Mouse (Mus musculus): ENCODE results near the gene Il21r. TPM values are rescaled to one million over a fixed set of nuclear protein-coding genes. Genes with fewer than 3 reads are reported as not detected.

Il21r gene
- polyA plus RNA-seq, 1 experiment from 2014 or later = 0.18 TPM

DNA sequence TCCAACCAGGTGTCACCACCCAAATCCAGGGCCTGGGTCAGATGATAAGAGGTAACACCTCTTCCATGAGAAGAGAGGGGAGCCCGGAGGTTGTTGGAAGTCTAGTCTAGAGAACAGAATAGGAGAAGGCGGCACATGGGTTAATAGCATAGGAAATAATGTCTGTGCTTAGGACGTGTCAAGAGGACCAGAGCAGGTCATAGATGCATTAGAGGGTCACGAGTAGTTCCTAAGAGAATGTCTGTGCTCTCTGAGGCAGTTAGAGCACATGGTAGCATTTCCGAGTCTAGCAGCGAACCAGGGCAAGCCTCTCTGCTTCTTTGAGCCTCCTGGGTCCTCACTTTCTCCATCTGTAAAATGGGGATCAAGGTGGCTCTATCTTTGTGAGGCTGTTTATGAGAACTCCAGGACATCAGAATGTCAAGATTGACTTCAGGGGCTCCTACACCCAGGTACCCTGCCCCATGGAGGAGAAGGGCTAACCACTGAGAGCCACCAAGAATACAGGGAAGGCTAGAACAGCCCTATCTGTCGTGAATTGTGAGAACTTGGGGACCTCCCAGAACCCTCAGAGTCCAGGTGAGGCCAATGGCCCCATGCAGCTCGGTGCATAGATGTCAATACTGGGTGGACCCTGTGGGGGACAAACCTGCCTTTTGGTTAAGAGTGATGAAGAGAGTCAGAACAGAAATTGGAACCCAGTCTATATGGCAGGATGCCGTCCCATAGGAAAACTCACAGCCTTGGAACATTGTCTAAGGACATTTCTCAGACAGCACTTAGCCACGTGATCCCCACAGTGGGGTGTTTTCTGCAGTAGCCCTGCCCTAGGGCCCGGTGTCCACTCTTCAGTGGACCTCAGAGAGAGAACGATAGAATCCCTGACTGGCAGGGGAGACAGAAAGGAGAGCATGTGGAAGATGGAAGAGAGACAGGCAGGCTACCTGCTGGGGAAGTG lies 1.4 kb downstream of the Il21r start:
- peaks cover 4% of the 10 kb centered on the region for H3K4me1 ChIP-seq (replicated peaks; ENCODE audit: insufficient read depth, low read length)
- no peaks in the 10 kb centered on the region for H3K9me3 ChIP-seq (replicated peaks; ENCODE audit: low read length)
- H3K9ac ChIP-seq (ENCODE audit: low read depth, low read length) = no peak overlapping the region
- no peak overlapping the region for H3K27ac ChIP-seq
- no peak overlapping the region for H3K4me3 ChIP-seq (replicated peaks; ENCODE audit: low read depth, low read length)
- H3K27me3 ChIP-seq (ENCODE audit: insufficient read depth, low read length) = no peaks in the 10 kb centered on the region
- WGBS = 81% methylated on average over 12 of the region's 12 CpGs
- H3K36me3 ChIP-seq (ENCODE audit: insufficient read depth, low read length) = no peaks in the 10 kb centered on the region
- ATAC-seq (replicated peaks; ENCODE audit: low FRiP score, low read depth) = no peak
- no peak overlapping the region for H3K4me2 ChIP-seq (ENCODE audit: low read length)
- no peak for TF ChIP-seq CTCF (IDR thresholded peaks at IDR 0.05; ENCODE audit: low read depth)
- no peak for DNase-seq (ENCODE audit: low spot score)

DNA sequence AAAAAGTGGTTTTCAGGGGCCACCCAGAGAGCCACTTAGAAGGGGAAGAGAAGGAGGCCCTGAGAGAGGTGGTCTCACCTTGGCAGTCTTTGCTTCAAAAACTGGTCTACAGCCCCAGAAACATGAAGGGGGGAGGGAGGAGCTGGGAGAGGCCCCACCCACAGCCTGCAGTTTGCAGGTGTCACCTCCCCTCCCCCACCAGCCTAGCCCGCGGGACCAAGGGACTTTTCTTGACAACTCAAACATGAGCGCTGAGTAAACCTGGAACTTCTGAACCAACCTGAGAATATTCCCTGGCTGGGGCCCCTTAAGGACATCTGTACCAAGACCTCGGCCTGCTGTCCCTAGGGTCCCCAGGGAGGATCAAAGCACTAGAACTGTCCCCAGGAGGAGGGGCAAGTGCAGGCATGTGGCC lies 2.5 kb downstream of the Il21r start:
- Histone ChIP-seq H3K9ac (ENCODE audit: low read depth, low read length) (no peak overlapping the region), H3K4me1 (replicated peaks; ENCODE audit: insufficient read depth, low read length) (peaks cover 2% of the 10 kb centered on the region), H3K36me3 (ENCODE audit: insufficient read depth, low read length) (no peaks in the 10 kb centered on the region), H3K4me2 (ENCODE audit: low read length) (no peak overlapping the region), H3K27me3 (ENCODE audit: insufficient read depth, low read length) (no peaks in the 10 kb centered on the region), H3K27ac (no peak overlapping the region), H3K4me3 (replicated peaks; ENCODE audit: low read depth, low read length) (no peak overlapping the region), H3K9me3 (replicated peaks; ENCODE audit: low read length) (no peaks in the 10 kb centered on the region)
- no peak for TF ChIP-seq CTCF (IDR thresholded peaks at IDR 0.05; ENCODE audit: low read depth)
- DNase-seq (ENCODE audit: low spot score) (no peak), ATAC-seq (replicated peaks; ENCODE audit: low FRiP score, low read depth) (no peak)
- WGBS = 47% methylated on average over 4 of the region's 4 CpGs

DNA sequence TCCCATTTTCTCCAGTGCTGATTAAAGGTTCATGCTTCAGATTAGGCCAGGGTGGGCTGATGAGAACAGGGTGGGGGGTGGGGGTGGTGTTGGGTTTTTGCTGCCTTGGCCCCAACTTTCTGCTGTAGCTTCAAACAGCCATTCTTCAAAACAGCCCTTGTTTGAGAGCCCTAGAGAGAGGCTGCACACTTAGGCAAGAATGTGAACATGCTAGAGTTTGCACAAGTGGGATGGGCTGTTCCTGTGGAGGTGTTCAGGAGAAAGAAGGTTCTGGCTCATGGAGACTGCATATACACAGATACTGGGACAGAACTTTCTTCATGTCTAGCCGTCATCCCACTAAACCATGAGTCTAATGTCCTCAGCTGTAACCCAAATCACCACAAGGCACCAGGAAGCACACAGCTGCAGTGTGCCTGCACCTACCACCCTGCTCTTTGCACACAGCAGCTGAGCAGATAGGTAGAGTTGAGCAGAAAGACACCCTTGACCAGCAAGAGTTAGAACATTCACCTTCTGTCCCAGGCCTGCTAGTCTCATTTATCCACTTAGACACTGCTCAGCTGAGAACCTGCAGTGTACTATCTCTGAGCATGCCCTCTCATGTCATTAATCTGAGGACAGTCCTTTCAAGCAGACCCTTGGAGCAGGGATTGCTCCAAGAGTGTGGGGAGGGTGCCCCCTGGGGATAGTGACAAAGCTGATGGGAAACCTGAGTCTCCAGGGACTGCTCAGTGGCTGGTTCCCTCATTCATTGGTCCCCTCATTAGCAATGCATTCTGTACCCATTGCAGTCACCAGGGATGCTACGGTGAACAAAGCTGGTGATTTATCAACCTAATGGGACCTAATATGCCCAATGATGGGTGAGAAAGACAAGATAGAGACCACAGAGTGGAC lies 3.3 kb downstream of the Il21r start:
- no peaks in the 10 kb centered on the region for H3K9me3 ChIP-seq (replicated peaks; ENCODE audit: low read length)

DNA sequence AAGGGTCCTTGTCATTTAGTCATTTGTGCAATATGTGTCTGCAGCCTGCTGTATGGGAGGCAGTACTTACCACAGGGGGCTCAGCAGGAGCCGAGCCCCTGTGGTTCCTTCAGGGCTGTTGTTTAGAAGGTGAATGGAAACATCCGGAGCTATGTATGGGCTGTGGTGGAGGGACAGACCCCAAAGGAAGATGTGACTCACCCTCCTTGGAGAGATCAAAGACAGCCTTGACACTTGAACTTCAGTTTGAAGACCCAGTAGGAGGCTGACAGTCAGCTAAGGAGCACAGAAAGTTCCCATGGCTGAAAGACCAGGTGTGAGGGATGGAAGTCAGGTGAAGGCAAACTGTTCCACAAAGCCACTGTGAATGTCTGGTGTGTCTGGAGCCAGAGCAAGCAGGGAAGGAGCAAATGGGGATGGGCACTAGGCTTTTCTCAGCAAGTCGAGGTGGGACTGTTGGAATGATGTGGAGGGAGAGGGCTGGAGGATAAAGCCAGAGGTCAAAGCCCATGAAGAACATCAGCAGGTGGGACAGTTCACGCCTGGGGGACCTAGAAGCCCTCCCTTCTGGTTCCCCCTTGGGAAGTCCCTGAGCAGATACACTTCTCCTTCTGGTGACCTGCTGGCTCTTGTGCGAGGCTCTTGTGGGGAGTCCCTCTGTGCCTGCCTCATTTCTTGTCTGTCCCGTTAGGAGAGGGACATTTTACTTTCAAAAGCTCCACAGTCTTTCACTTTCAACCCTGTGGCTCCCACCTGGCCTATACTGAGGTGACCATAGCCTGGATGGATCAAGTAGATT lies 4.4 kb downstream of the Il21r start:
- no peak overlapping the region for H3K4me2 ChIP-seq (ENCODE audit: low read length)
- H3K36me3 ChIP-seq (ENCODE audit: insufficient read depth, low read length) = no peaks in the 10 kb centered on the region
- ATAC-seq (replicated peaks; ENCODE audit: low FRiP score, low read depth) (no peak), DNase-seq (ENCODE audit: low spot score) (no peak)
- H3K27ac ChIP-seq = no peak overlapping the region
- no peak overlapping the region for H3K9ac ChIP-seq (ENCODE audit: low read depth, low read length)
- no peaks in the 10 kb centered on the region for H3K27me3 ChIP-seq (ENCODE audit: insufficient read depth, low read length)
- TF ChIP-seq CTCF (IDR thresholded peaks at IDR 0.05; ENCODE audit: low read depth) = no peak
- no peaks in the 10 kb centered on the region for H3K9me3 ChIP-seq (replicated peaks; ENCODE audit: low read length)
- H3K4me1 ChIP-seq (replicated peaks; ENCODE audit: insufficient read depth, low read length) = no peaks in the 10 kb centered on the region
- 58% methylated on average over 6 of the region's 6 CpGs for WGBS
- H3K4me3 ChIP-seq (replicated peaks; ENCODE audit: low read depth, low read length) = no peak overlapping the region

More for the DNA sequence above, 3.3 kb downstream of the Il21r start:
- Histone ChIP-seq H3K4me1 (replicated peaks; ENCODE audit: insufficient read depth, low read length) (no peaks in the 10 kb centered on the region), H3K27me3 (ENCODE audit: insufficient read depth, low read length) (no peaks in the 10 kb centered on the region), H3K27ac (no peak overlapping the region), H3K4me2 (ENCODE audit: low read length) (no peak overlapping the region), H3K36me3 (ENCODE audit: insufficient read depth, low read length) (no peaks in the 10 kb centered on the region), H3K9ac (ENCODE audit: low read depth, low read length) (no peak overlapping the region), H3K4me3 (replicated peaks; ENCODE audit: low read depth, low read length) (no peak overlapping the region)
- DNase-seq (ENCODE audit: low spot score) (no peak), ATAC-seq (replicated peaks; ENCODE audit: low FRiP score, low read depth) (no peak)
- 71% methylated on average over 2 of the region's 2 CpGs for WGBS
- TF ChIP-seq CTCF (IDR thresholded peaks at IDR 0.05; ENCODE audit: low read depth) = no peak

DNA sequence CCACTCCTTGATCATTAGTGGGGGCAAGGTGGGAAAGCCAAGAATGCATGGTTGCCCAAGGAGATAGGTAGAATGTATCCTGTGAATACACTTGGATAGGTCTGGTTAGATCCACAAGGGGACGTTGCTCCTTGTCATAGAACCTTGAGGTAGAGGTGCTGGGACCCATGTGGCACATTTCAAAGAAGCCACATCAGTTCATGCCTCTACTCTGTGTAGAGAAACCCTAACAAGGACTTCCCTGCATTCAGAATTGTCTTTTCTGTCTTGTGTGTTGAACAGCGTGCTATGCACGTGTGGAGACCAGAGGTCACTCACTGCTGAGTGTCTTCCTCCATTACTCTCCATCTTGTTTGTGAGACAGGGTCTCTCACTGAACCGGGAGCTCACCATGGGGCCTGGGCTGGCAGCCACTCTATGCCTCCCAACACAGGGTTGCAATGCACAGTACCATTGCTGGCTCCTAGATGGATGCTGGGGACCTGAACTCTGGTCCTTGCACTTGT lies 5.0 kb downstream of the Il21r start:
- no peaks in the 10 kb centered on the region for H3K9me3 ChIP-seq (replicated peaks; ENCODE audit: low read length)
- no peak for TF ChIP-seq CTCF (IDR thresholded peaks at IDR 0.05; ENCODE audit: low read depth)
- no peak overlapping the region for H3K4me3 ChIP-seq (replicated peaks; ENCODE audit: low read depth, low read length)
- no peaks in the 10 kb centered on the region for H3K36me3 ChIP-seq (ENCODE audit: insufficient read depth, low read length)
- H3K27me3 ChIP-seq (ENCODE audit: insufficient read depth, low read length) = no peaks in the 10 kb centered on the region
- DNase-seq (ENCODE audit: low spot score) (no peak), ATAC-seq (replicated peaks; ENCODE audit: low FRiP score, low read depth) (no peak)
- H3K4me2 ChIP-seq (ENCODE audit: low read length) = no peak overlapping the region
- H3K27ac ChIP-seq = no peak overlapping the region
- 86% methylated on average over 4 of the region's 4 CpGs for WGBS
- H3K9ac ChIP-seq (ENCODE audit: low read depth, low read length) = no peak overlapping the region
- H3K4me1 ChIP-seq (replicated peaks; ENCODE audit: insufficient read depth, low read length) = no peaks in the 10 kb centered on the region

Measured in kidney, postnatal 0 days (tissue).